Mouse (Mus musculus) A20 (cell line): ENCODE data around the gene Skil.
"Not testable (repeated sequence)": the region's sequence is repeated elsewhere in the genome, so short reads cannot be mapped to it uniquely, and the experiment has no call there.

ENCODE experiments used
- DNase-seq: peaks from one replicate; pipeline ENCODE4 v3.0.0-alpha.2; 2011; ENCODE audit warnings: low read depth, low spot score

Gene Skil

DNA sequence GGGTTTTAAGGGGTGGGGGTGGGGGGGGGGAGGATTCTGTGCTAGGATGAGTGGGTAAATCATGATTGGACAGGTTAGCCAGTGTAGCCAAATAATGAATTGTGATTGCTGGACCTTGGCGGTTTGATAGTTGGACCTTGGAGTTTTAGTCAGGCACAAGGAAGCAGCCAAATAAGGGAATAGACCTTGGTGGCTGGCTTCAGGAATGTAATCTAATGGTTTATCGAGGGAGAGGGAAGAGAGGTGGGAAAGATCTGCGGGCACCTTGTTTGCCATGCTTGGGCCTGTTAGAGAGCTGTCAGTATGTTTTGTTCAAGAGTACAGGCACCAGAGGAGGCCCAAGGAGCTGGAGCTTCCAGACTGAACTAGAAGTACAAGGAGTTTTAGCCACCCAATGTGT is 32.0 kb downstream of the Skil start:
- DNase-seq: no peak

DNA sequence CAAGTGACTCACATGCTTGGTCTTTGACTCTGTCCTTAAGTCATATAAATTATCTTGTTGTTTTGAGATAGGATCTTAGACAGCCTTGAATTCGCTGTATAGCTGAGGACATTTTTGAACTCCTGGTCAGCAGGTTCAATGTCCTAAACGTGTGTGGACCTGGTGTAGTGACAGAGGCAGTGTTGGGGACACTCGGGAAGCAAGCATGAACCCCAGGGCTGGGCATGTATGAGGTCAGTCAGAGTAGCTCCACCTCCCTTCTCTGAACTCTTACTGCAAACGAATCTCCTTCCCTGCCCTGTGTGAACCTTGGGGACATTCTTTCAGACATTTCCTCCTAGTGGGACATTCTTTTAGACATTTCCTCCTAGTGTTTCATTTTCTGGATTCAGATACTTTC is 34.9 kb downstream of the Skil start:
- no peak for DNase-seq

DNA sequence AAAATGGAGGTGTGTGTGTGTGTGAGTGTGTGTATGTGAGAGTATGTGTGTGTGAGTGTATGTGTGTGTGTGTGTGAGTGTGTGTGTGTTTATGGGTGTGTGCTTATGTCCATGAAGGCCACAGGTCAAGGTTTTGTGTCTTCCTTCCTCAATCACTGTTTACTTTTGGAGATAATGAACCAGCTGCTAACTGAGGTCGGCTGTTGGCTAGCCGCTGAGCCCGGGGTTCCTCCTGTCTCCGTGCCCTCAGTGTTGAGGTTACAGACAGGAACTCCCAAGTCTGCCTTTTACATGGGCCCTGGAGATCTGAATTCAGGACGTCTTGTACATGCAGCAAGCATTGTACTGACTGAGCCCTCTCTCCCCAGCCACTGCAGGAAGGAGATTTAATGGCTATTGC is 38.8 kb downstream of the Skil start:
- DNase-seq: no peak

- no peak for DNase-seq
These were observed 39.4 kb downstream of the Skil start for GRCm38 (mm10) chr3:31134246-31134645.

GRCm38 (mm10) chr3:31134696-31135095 is 39.8 kb downstream of the Skil start:
- DNase-seq: no peak

DNA sequence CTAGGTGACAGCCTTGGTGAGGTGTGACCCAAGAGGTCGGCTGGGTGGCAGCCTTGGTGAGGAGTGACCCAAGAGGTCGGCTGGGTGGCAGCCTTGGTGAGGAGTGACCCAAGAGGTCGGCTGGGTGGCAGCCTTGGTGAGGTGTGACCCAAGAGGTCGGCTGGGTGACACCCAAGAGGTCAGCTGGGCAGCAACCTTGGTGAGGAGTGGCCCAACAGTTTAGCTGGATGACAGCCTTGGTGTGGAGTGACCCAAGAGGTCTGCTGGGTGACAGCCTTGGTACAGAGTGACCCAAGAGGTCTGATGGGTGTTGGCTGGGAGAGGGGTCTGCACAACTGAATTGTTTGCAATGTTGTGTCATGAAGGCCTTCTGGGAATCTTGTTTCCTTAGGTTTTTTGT is 41.7 kb downstream of the Skil start:
- not testable (repeated sequence) for DNase-seq

GRCm38 (mm10) chr3:31138454-31139424 is 43.9 kb downstream of the Skil start:
- DNase-seq: peak; percentile 88

DNA sequence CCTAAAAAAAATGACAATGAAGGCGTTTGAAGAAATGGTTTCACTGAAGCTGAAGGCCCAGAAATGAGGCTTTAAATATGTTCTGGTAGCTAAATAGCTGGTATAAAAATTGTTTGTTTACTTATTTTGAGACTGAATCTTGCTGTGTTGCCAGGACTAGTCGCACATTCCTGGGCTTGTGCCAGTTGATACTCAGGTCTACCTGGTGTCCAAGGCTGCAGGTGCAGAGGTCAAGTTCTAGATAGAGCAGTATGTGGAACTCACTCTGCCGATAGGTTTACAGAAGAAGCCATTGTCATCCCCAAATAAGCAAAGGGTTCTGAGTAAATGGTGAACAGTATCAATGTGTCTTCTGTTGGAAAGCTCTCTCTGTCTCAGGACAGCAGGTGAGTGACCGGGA is 46.8 kb downstream of the Skil start:
- DNase-seq: no peak

GRCm38 (mm10) chr3:31145222-31145621 is 50.4 kb downstream of the Skil start:
- DNase-seq: not testable (repeated sequence)

DNA sequence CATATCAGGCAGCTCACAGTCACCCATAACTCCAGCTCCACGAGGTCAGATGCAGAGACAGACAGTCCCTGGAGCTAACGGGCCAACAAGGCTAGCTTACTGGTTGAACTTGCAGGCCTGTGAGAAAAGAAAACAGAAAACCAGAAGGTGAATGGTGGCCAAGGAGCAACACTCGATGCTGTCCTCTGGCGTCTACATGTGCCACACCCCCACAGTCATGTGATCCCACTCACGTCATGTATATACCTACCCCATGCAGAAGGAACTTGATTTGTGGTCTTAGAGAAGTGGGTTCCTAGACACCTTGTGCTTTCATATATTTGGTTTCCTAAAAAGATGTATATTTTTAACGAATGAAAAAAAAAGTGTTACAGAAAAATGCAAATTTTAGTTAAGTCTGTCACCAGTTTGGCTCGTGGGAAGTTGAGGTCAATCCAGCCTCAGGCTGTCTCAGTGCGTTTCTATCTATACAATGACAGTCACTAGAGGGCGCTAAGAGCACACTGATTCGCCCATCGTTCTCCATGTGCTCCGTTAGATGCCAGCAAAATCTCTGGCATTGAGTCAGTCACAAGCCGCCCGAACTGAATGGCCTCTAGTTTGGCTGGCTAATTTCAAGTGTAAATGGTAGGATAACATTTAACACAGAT is 50.9 kb downstream of the Skil start:
- DNase-seq: peak; percentile 85

- no peak for DNase-seq
These were observed 53.7 kb downstream of the Skil start for GRCm38 (mm10) chr3:31148595-31148994.

GRCm38 (mm10) chr3:31149706-31150105 is 54.8 kb downstream of the Skil start, which contains the start of gene Cldn11:
Gene Cldn11, plus strand, starts transcription at chr3:31149920.
- DNase-seq: no peak

GRCm38 (mm10) chr3:31152108-31152507 is 57.2 kb downstream of the Skil start:
- no peak for DNase-seq

DNA sequence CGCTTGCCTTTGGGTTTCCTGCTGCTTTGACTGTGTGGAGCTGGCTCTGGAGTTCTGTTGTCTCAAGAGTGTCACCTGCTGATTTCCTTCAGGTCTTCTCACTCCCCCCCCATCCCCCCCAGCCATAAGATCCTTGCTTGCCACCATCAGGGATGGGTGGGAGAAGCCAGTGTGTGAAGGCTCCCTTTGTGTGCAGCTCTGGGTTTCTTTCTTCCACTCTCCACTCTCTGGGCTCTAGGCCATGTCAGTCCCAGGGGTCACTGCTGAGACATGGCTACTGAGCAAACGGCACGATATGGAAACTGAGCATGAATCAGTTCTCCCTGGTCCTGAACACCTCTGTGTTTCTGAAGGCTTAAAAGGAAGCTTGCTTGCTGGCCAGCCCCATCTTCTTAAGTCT is 61.3 kb downstream of the Skil start:
- DNase-seq: no peak

- DNase-seq: no peak
These were observed 62.9 kb downstream of the Skil start for GRCm38 (mm10) chr3:31157776-31158175.

DNA sequence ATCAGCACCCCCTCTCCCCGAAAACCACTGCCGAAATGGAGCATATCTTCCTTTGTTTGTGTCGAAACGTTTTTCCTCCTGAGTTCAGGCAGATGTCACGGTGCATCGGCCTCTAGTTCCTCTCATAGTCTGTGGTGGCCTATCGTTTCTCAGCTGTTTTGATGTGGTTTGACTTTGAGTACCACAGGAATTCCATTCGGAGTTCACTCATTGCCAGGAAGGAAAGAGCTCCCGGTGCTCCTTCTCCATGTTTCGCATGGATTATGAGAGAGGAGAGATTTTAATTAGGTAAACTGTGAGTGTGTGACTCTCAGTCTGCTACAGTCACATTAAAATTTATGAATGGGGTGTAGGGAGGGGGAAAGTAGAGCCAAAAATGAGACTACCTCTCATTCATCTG is 65.2 kb downstream of the Skil start:
- DNase-seq: no peak

GRCm38 (mm10) chr3:31161336-31161735 is 66.5 kb downstream of the Skil start:
- DNase-seq: no peak

DNA sequence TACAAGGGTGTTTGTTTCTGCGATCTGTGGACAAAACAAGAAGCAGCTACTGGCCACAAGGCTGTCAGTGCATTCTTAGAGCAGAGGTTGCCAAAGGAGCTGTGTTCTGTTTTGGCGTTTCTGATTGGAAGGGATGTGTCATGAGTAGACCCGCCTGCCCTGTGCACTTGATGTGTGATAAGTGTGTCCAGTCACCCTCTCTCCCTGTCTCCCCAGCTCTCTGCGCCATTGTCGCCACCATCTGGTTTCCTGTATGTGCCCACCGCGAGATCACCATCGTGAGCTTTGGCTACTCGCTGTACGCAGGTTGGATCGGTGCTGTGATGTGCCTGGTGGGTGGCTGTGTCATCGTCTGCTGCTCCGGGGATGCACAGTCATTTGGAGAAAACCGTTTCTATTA is 68.0 kb downstream of the Skil start:
- DNase-seq: no peak

DNA sequence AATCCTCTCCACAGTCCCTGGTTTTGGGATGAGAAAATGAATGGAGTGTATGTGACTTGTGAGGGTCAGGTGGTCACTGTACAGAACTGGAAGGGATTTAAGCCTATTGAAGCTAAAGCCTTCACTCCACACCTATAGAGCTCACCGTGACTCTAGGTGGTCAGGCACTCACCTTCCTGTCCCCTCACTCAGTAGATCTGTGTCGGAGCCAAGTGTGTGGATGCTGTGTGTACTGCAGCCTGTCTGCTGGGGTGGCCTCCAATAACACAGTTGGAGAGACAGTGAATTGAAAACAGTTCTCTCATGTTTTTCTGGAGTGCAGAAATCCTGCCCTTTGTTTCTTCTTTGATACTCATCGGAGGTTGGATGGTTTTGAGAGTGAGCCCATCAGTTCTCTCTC is 70.9 kb downstream of the Skil start:
- no peak for DNase-seq

GRCm38 (mm10) chr3:31166365-31166871 is 71.6 kb downstream of the Skil start:
- DNase-seq: no peak
